Mouse (Mus musculus): ENCODE data around the gene Nup62. TPM values are rescaled to one million over a fixed set of nuclear protein-coding genes. Genes with fewer than 3 reads are reported as not detected.

Gene Nup62
- total RNA-seq, 2 experiments from 2014 or later, result 33.0 to 37.1 TPM

- intact Hi-C loops (cut with DNase I), result loop anchor here (5.0 kb wide), 1 partner anchor 69 kb away; the partner anchor contains the start of gene Vrk3
- peak; percentile 51 to 58 for DNase-seq (ENCODE audit: low spot score in 2 of 2)
These were observed 658 bp downstream of the Nup62 start, which contains the start of gene Atf5 for GRCm38 (mm10) chr7:44816470-44817021. Atf5 (minus strand) TSS chr7:44816658.

- DNase-seq (ENCODE audit: low spot score in 2 of 2), result no peak
- intact Hi-C loops (cut with DNase I), result loop anchor here (5.0 kb wide), 1 partner anchor 70 kb away; the partner anchor contains the start of gene Vrk3
These were observed 1.6 kb downstream of the Nup62 start for GRCm38 (mm10) chr7:44817441-44817840.

GRCm38 (mm10) chr7:44818164-44818563 is 2.3 kb downstream of the Nup62 start:
- intact Hi-C loops (cut with DNase I), result loop anchor here (5.0 kb wide), 1 partner anchor 71 kb away; the partner anchor contains the start of gene Vrk3
- DNase-seq (ENCODE audit: low spot score in 2 of 2), result peak; percentile 17 to 48

GRCm38 (mm10) chr7:44818751-44819235 is 2.9 kb downstream of the Nup62 start:
- intact Hi-C loops (cut with DNase I), result loop anchor here (5.0 kb wide), 1 partner anchor 71 kb away; the partner anchor contains the start of gene Vrk3
- DNase-seq (ENCODE audit: low spot score in 2 of 2), result peak in 1 of 2 experiments; percentile 34

GRCm38 (mm10) chr7:44819391-44819790 is 3.5 kb downstream of the Nup62 start:
- peak in 1 of 2 experiments; percentile 0 for DNase-seq (ENCODE audit: low spot score in 2 of 2)
- intact Hi-C loops (cut with DNase I), result loop anchor here (5.0 kb wide), 1 partner anchor 72 kb away; the partner anchor contains the start of gene Vrk3

GRCm38 (mm10) chr7:44819863-44820262 is 4.0 kb downstream of the Nup62 start:
- DNase-seq (ENCODE audit: low spot score in 2 of 2), result peak; percentile 0 to 1
- intact Hi-C loops (cut with DNase I), result loop anchor here (5.0 kb wide), 1 partner anchor 73 kb away; the partner anchor contains the start of gene Vrk3

GRCm38 (mm10) chr7:44820525-44820924 is 4.6 kb downstream of the Nup62 start:
- DNase-seq (ENCODE audit: low spot score in 2 of 2), result no peak
- intact Hi-C loops (cut with DNase I), result no loop called here

- intact Hi-C loops (cut with DNase I), result no loop called here
- peak in 1 of 2 experiments; percentile 0 for DNase-seq (ENCODE audit: low spot score in 2 of 2)
These were observed 6.0 kb downstream of the Nup62 start for GRCm38 (mm10) chr7:44821666-44822448.

GRCm38 (mm10) chr7:44823409-44823808 is 7.5 kb downstream of the Nup62 start:
- no peak for DNase-seq (ENCODE audit: low spot score in 2 of 2)
- intact Hi-C loops (cut with DNase I), result no loop called here

GRCm38 (mm10) chr7:44824872-44825271 is 9.0 kb downstream of the Nup62 start:
- peak; percentile 82 to 88 for DNase-seq (ENCODE audit: low spot score in 2 of 2)

GRCm38 (mm10) chr7:44826771-44827170 is 10.9 kb downstream of the Nup62 start:
- intact Hi-C loops (cut with DNase I), result no loop called here

More at GRCm38 (mm10) chr7:44824872-44825271, 9.0 kb downstream of the Nup62 start:
- intact Hi-C loops (cut with DNase I), result loop anchor here (1.0 kb wide), 1 partner anchor 101 kb away; no protein-coding TSS in a partner anchor

GRCm38 (mm10) chr7:44828706-44829105 is 12.8 kb downstream of the Nup62 start:
- intact Hi-C loops (cut with DNase I), result no loop called here
- DNase-seq (ENCODE audit: low spot score in 2 of 2), result no peak

More at GRCm38 (mm10) chr7:44826771-44827170, 10.9 kb downstream of the Nup62 start:
- no peak for DNase-seq (ENCODE audit: low spot score in 2 of 2)

GRCm38 (mm10) chr7:44832763-44833162 is 16.9 kb downstream of the Nup62 start:
- intact Hi-C loops (cut with DNase I), result no loop called here
- no peak for DNase-seq (ENCODE audit: low spot score in 2 of 2)

GRCm38 (mm10) chr7:44835373-44836015 is 19.6 kb downstream of the Nup62 start:
- no peak for DNase-seq (ENCODE audit: low spot score in 2 of 2)
- intact Hi-C loops (cut with DNase I), result no loop called here

- intact Hi-C loops (cut with DNase I), result no loop called here
- DNase-seq (ENCODE audit: low spot score in 2 of 2), result no peak
These were observed 20.1 kb downstream of the Nup62 start for GRCm38 (mm10) chr7:44836016-44836404.

- DNase-seq (ENCODE audit: low spot score in 2 of 2), result no peak
- intact Hi-C loops (cut with DNase I), result no loop called here
These were observed 20.6 kb downstream of the Nup62 start for GRCm38 (mm10) chr7:44836423-44837053.

- intact Hi-C loops (cut with DNase I), result no loop called here
- no peak for DNase-seq (ENCODE audit: low spot score in 2 of 2)
These were observed 22.2 kb downstream of the Nup62 start for GRCm38 (mm10) chr7:44838073-44838472.

- no peak for DNase-seq (ENCODE audit: low spot score in 2 of 2)
- intact Hi-C loops (cut with DNase I), result no loop called here
These were observed 23.2 kb downstream of the Nup62 start for GRCm38 (mm10) chr7:44839171-44839490.

- intact Hi-C loops (cut with DNase I), result no loop called here
- peak; percentile 66 to 75 for DNase-seq (ENCODE audit: low spot score in 2 of 2)
These were observed 23.8 kb downstream of the Nup62 start for GRCm38 (mm10) chr7:44839491-44840191.
